Mouse (Mus musculus) A20 (cell line): ENCODE data around the gene Gm17654.
"Not testable (repeated sequence)": the region's sequence is repeated elsewhere in the genome, so short reads cannot be mapped to it uniquely, and the experiment has no call there.

Experiments
- DNase-seq: peaks from one replicate; pipeline ENCODE4 v3.0.0-alpha.2; 2011; ENCODE audit warnings: low read depth, low spot score

The Gm17654 gene

DNA sequence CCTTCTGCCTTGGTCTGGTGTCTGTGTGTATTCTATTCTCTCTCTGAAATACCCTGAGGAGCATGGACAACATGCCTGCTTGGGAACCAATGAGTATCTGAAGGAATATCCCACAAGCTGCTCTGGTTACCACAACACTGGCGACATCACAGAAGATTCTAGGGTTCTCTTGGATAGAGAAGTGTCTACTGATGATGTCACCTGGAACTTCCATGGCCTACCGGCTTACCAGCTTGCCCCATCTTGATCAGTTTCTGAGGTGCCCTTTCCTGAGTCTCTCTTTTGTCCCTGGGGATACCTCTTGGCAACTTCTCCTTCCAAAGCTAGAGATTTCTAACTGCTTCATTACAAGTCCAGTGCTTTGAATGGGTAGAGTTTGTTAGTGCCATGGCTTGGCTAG is at the start of gene Gm17654:
Gene Gm17654 (minus strand): TSS at position 101 of the 400 bp plus-strand sequence.
- not testable (repeated sequence) for DNase-seq

DNA sequence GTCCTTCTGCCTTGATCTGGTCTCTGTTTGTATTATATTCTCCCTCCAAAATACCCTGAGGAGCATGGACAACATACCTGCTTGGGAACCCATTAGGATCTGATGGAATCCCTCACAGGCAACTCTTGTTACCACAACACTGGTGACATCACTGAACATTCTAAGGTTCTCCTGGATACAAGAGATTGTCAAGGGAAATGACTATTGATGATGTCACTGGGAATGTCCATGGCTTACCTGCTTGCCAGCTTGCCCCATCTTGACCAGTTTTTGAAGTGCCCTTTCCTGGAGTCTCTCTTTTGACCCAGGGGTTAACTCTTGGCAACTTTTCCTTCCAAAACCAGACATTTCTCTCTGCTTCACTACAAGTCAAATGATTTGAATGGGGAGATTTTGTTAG is 29.0 kb upstream of the Gm17654 start, which contains the start of gene Gm10375:
Gene Gm10375 (minus strand): TSS at position 101 of the 400 bp plus-strand sequence.
- DNase-seq = not testable (repeated sequence)

DNA sequence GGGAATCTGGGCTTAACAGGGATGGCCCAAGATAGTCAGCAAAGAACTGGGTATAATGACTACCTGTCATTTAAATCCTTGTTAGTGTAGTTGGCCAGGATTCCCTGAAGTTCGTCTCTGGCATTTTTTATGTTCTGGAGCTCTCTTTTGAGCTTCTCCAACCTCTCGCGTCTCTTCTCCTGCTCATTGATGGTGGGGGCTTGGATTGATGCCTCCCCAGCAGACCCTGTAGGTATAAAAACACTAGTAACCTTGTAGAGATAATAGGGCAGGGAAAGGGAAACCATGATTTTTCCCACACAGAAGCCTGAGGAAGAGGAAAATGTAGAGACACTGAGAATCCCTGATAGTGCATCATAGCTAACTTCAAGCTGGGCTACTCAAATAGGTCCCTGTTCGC is 977 bp downstream of the Gm17654 start:
- DNase-seq = not testable (repeated sequence)

- not testable (repeated sequence) for DNase-seq
Measured at GRCm38 (mm10) chr14:43552271-43552670, 26.7 kb downstream of the Gm17654 start.

DNA sequence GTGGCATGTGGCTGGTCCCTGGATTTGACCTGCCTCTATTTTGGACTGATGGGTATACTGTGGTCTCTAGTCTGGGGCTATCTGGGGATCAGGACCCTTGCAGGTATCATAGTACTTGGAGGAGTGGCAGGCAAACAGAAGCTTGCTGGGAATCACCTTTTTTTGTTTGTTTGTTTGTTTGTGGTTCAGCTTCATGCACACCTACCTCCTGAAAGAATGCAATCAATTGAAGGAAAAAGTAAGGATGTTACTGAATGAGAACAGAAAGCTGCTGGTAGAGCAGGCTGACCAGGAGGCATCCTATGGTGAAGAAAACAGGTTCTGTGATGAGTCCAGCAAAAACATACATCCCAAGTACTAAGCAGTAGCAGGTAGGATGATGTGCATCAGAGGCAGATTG is 32.7 kb downstream of the Gm17654 start:
- DNase-seq = not testable (repeated sequence)

DNA sequence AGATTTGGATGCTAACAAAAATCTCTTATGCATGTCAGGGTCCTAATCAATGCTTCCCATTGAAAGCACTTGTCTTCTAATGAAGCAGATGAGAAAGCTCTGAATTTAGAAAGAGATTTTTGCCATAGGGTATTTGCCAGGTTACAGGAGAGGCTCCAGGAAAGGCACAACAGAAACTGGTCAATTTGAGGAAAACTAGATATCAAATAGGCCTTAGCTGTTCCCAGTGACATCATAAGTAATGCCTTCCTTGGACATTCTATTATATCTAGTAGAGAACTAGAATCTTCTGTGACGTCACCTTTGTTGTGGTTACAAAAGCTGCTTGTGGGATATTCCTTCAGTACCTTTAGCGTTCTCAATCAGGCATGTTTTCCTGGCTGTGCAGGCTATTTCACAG is 35.7 kb downstream of the Gm17654 start, which contains the start of gene Gm5799:
Gene Gm5799 (plus strand): TSS at position 301 of the 400 bp plus-strand sequence.
- not testable (repeated sequence) for DNase-seq

GRCm38 (mm10) chr14:43538144-43538543 is 40.8 kb downstream of the Gm17654 start:
- not testable (repeated sequence) for DNase-seq

GRCm38 (mm10) chr14:43532387-43532786 is 46.6 kb downstream of the Gm17654 start:
- DNase-seq = not testable (repeated sequence)

DNA sequence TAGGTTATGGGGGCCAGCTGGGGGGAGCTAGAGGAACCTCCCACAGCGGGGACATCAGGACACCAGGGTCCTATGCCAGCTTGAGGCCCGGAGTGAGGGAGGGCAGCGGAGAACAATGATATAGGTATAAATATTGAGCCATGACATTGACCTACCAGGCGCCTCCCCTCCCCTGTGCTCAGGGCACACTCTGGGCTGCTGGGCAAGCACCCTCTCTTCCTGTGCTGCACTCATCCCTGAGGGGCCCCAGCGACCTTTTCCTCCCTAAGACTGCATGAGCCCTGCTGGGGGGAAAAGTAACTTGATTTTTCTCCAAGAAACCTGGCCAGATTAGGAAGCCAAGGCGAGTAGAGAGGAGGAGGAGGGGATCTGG is 46.9 kb downstream of the Gm17654 start:
- DNase-seq = not testable (repeated sequence)

DNA sequence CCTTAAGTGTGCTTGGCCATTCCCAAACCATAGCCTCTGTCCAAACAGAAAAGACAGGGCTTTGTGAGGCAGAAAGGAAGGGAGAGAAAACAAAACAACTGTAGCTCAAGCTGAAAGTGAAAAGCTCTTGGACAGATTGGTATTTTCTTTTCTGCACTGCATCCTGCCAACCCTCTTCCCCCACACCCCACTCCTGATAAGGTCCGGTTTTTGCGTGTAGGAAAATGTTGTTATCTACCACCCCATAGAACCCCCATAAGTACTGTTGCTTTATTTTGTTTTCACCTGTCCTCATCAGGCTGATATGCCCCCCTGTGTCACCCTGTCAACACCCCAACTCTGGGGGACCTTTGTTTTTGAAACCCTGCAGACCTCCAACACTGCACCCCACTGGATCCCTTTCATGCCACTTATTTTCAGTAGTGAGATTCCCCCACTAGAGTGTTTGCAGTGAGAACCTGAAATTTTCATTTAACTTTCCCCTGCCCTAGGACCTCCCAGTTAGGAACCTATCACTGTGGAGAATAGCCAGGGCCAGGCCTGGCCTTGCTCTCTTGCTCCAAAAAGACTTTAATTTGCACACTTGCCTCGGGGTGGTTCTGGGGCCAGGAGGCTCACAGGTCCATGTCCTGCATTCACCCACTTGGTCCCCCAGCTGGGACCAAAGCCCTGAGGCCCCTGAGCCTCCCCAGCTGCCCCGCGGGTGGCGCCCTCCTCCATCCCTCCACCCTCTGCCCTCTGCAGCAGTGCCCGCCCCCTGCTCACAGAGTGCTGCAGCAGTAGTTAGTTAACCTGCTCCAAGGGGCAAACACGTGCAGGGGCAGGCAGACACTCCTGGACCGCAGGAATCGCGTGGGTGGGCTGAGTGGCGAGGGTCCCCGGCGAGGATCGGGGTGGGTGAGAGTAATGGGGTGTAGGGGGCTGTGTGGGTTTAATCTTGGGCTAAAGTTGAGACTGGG is 47.6 kb downstream of the Gm17654 start:
- not testable (repeated sequence) for DNase-seq
